Mouse (Mus musculus) G1E (cell line): ENCODE data around the gene Usp1.

Experiments used
- CTCF ChIP-seq: IDR thresholded peaks from 2 replicates; pipeline ENCODE4 v1.5.1; 2012; ENCODE audit warnings: low read depth, low read length, inconsistent platforms, mixed read lengths
- GATA1 ChIP-seq: IDR thresholded peaks from 2 replicates; pipeline ENCODE4 v1.6.1; 2012; ENCODE audit warnings: borderline replicate concordance, low read length, inconsistent platforms, mixed read lengths
- POLR2AphosphoS5 ChIP-seq: IDR thresholded peaks from 2 replicates; pipeline ENCODE4 v1.6.1; 2012; ENCODE audit warnings: low read depth, low read length, inconsistent platforms; ENCODE audit not compliant: insufficient replicate concordance
- TAL1 ChIP-seq: conservative IDR thresholded peaks from 2 replicates; pipeline ENCODE4 v1.6.1; 2012; ENCODE audit warnings: low read depth, low read length, inconsistent platforms, mixed read lengths

DNA sequence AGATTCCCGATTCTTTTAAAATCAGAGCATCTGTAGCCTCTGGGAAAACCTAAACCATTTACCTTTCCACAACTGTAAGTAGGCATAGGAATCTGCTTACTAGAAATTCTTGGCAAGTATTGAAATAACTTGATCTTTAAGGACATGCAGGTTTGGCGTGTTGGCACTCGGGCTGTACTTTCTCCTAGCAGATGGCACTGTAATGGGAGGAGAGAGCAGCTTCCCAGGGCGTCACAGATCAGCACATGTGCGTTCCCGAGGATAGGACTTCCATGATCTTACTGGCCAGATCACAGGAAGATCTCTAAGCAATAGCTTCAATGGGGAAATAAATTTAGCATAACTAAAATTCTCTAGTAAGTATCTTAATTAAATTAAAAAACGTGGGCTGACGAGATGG lies 32.4 kb downstream of the Usp1 start:
- TF ChIP-seq CTCF, result no peak
- TF ChIP-seq POLR2AphosphoS5, result no peak
- no peak for TF ChIP-seq TAL1
- TF ChIP-seq GATA1, result no peak
